In the genomic region with DNA sequence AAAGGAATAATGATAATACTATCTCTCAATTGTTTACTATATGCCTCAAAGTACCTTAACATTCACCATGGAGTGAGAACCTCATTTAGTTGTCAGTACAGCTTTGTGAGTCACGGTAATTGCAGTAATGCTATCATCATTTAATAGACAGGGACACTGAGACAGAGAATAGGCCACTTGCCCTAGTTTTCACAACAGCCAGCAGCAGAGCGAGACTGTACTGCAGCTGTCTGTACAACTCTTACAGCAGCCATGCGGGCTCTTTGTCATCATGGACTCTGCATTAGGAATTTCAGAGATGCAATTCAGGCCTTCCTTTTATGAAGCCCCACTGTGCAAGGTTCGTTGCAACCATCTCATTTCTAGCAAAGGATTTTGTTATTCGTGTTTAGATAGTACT, we compare ENCODE assay signal across 23 mouse cellular contexts.
DNase-seq lines count a peak whose midpoint lies in the region; TF ChIP-seq lines count a peak whose summit lies in the region.
"Had no signal": no experiment of that assay in that cellular context is flagged by ENCODE, and none has a peak within 500 bp of the region (broad histone marks: within the 10 kb centered on the region; RNA-seq: fewer than 3 reads in every experiment).

No protein-coding gene starts in this region.

- no peaks in the 10 kb centered on the region for H3K36me3 ChIP-seq in C2C12 (ENCODE audit: control insufficient read depth, insufficient read depth)
- H3K36me3 ChIP-seq: embryonic facial prominence, embryonic 12.5 days; embryonic facial prominence, embryonic 15.5 days; heart, embryonic 12.5 days; heart, embryonic 15.5 days; hindbrain, embryonic 10.5 days; hindbrain, embryonic 13.5 days; intestine, embryonic 15.5 days had no signal

- peak; percentile 10 for DNase-seq in adrenal gland, postnatal 36 days
- DNase-seq in adrenal gland, adult 8-10 months: no peak
- peak; percentile 38 for DNase-seq in Muller cell, postnatal 12 days (ENCODE audit: inconsistent ontology term)
- peak; percentile 56 for DNase-seq in retina, embryonic 14.5 days (ENCODE audit: low spot score)
- no peak for DNase-seq in layer of hippocampus, adult 8-10 months (ENCODE audit: low spot score in 2 of 2)
- DNase-seq in yolk sac, embryonic 10.5 days (ENCODE audit: low spot score): no peak
- DNase-seq: cerebellum, adult 18-20 months; cerebellum, adult 9-10 months; cerebellum, postnatal 14 days; gastrocnemius, postnatal 25 days; heart, adult 18-20 months; heart, postnatal 10 days; heart, postnatal 36 days; kidney, adult 11 months; kidney, adult 8-10 months had no signal

- H3K79me3 ChIP-seq in C2C12 (ENCODE audit: low read depth): no peaks in the 10 kb centered on the region

- H3K27me3 ChIP-seq in C2C12 (ENCODE audit: control insufficient read depth, insufficient read depth, insufficient read length): no peaks in the 10 kb centered on the region
- H3K27me3 ChIP-seq: embryonic facial prominence, embryonic 12.5 days; embryonic facial prominence, embryonic 15.5 days; heart, embryonic 12.5 days; heart, embryonic 15.5 days; hindbrain, embryonic 13.5 days; intestine, embryonic 15.5 days had no signal

- TF ChIP-seq CTCF in C2C12 (IDR thresholded peaks at IDR 0.05; ENCODE audit: control insufficient read depth, insufficient read depth, insufficient read length): no peak

- no peak overlapping the region for H3K4me3 ChIP-seq in C2C12 (ENCODE audit: insufficient read depth, poor library complexity, severe bottlenecking)
- H3K4me3 ChIP-seq: embryonic facial prominence, embryonic 12.5 days; embryonic facial prominence, embryonic 15.5 days; heart, embryonic 12.5 days; heart, embryonic 15.5 days; hindbrain, embryonic 10.5 days; hindbrain, embryonic 13.5 days; intestine, embryonic 15.5 days had no signal

- no peaks in the 10 kb centered on the region for H3K79me2 ChIP-seq in C2C12 (ENCODE audit: control insufficient read depth, insufficient read depth)

- H3ac ChIP-seq in C2C12 (ENCODE audit: control insufficient read depth, insufficient read length, low read depth): no peak overlapping the region

TF ChIP-seq in C2C12, 6 proteins besides CTCF, POLR2A, EP300 and RAD21:
- TF ChIP-seq MAX (IDR thresholded peaks at IDR 0.05) (no peak), MYOD1 (IDR thresholded peaks at IDR 0.05; ENCODE audit: control insufficient read depth, insufficient read length, low read depth) (peak; percentile 39)

Comparison
In these comparisons a context has a peak if more than half of its experiments do, and no peak if none do; other contexts are left out.
1. DNase-seq: peak in adrenal gland, postnatal 36 days (2 of 2), Muller cell, postnatal 12 days (single experiment) and retina, embryonic 14.5 days (single experiment); none in adrenal gland, adult 8-10 months (single experiment), layer of hippocampus, adult 8-10 months (0 of 2) and yolk sac, embryonic 10.5 days (single experiment).